8 mouse cellular contexts compared by ENCODE assay signal in genomic region chr10:39173077-39173476, GRCm38 (mm10). TPM values are rescaled to one million over a fixed set of nuclear protein-coding genes. Genes with fewer than 3 reads are reported as not detected.
A peak's percentile ranks its signal among the peaks of the same experiment; 100 is the strongest.
DNase-seq lines count a peak whose midpoint lies in the region; ATAC-seq lines count a peak whose summit lies in the region.

No protein-coding gene starts in this region.

- H3K9ac ChIP-seq in embryonic facial prominence, embryonic 12.5 days: no peak overlapping the region
- no peak overlapping the region for H3K9ac ChIP-seq in midbrain, embryonic 12.5 days (replicated peaks)

- H3K27me3 ChIP-seq in embryonic facial prominence, embryonic 12.5 days: no peaks in the 10 kb centered on the region
- peaks cover 14% of the 10 kb centered on the region for H3K27me3 ChIP-seq in midbrain, embryonic 12.5 days

- H3K9me3 ChIP-seq in embryonic facial prominence, embryonic 12.5 days: no peaks in the 10 kb centered on the region
- H3K9me3 ChIP-seq in midbrain, embryonic 12.5 days: no peaks in the 10 kb centered on the region

- WGBS in embryonic facial prominence, embryonic 12.5 days: 30% methylated on average over 13 of the region's 13 CpGs
- WGBS in midbrain, embryonic 12.5 days: 50% methylated on average over 13 of the region's 13 CpGs

- H3K4me1 ChIP-seq in embryonic facial prominence, embryonic 12.5 days: peaks cover 33% of the 10 kb centered on the region
- peaks cover 20% of the 10 kb centered on the region for H3K4me1 ChIP-seq in midbrain, embryonic 12.5 days

- intact Hi-C loops in heart, postnatal 10 days (cut with DNase I): loop anchor here (5.0 kb wide), 3 partner anchors 284 to 559 kb away; partner anchors contain the start of genes Rev3l and Traf3ip2

- no peak for ATAC-seq in embryonic facial prominence, embryonic 12.5 days (ENCODE audit: insufficient number of reproducible peaks, insufficient read depth, low FRiP score, low TSS enrichment)
- ATAC-seq in midbrain, embryonic 12.5 days (ENCODE audit: low FRiP score, low read depth): no peak
- ATAC-seq in cerebellum, adult (ENCODE audit: insufficient number of reproducible peaks, low FRiP score, low TSS enrichment): no peak

- H3K4me3 ChIP-seq in embryonic facial prominence, embryonic 12.5 days: no peak overlapping the region
- no peak overlapping the region for H3K4me3 ChIP-seq in midbrain, embryonic 12.5 days

- H3K27ac ChIP-seq in embryonic facial prominence, embryonic 12.5 days: peak overlapping the region; percentile 87; the same call in 1 of the 2 replicates
- peak overlapping the region; percentile 58 for H3K27ac ChIP-seq in midbrain, embryonic 12.5 days (replicated peaks)

- peak overlapping the region; percentile 10 for H3K4me2 ChIP-seq in embryonic facial prominence, embryonic 12.5 days (replicated peaks)
- no peak overlapping the region for H3K4me2 ChIP-seq in midbrain, embryonic 12.5 days (replicated peaks)

- no peaks in the 10 kb centered on the region for H3K36me3 ChIP-seq in embryonic facial prominence, embryonic 12.5 days
- no peaks in the 10 kb centered on the region for H3K36me3 ChIP-seq in midbrain, embryonic 12.5 days

- peak; percentile 20 to 29 for DNase-seq in adrenal gland, postnatal 36 days
- DNase-seq in adrenal gland, postnatal 4 days (ENCODE audit: low spot score in 2 of 2): no peak
- DNase-seq in heart, postnatal 10 days: peak; percentile 77 to 78
- peak; percentile 46 for DNase-seq in kidney, postnatal 36 days
- no peak for DNase-seq in MN1 (ENCODE audit: low spot score)

RNA-seq across cellular contexts. Expression of gene Ccn6, which starts 9.5 kb away (rescaled TPM):
- total RNA-seq in adrenal gland, postnatal 36 days (2021): under 1 TPM; 0.26 to 0.70 TPM
- 1 to 10 TPM in 1 of 2 experiments, under 1 TPM in 1; 0.62 to 1.2 TPM for total RNA-seq in adrenal gland, postnatal 4 days (2021)
- polyA plus RNA-seq in embryonic facial prominence, embryonic 12.5 days (2016; fragmentation: Nextera tagmentation; extraction: Ambion mirVana): 0.48 and 0.50 TPM in 2 replicates
- total RNA-seq in heart, postnatal 10 days (2021): not detected
- 0.24 and 0.28 TPM in 2 replicates for polyA plus RNA-seq in midbrain, embryonic 12.5 days (2016; fragmentation: Nextera tagmentation; extraction: Ambion mirVana)

RNA-seq across cellular contexts. Expression of gene Tube1, which starts 39.3 kb away (rescaled TPM):
- total RNA-seq in adrenal gland, postnatal 36 days (2021): 1 to 10 TPM in 1 of 2 experiments, under 1 TPM in 1; 0.89 to 1.6 TPM
- 1 to 10 TPM; 5.5 to 5.7 TPM for total RNA-seq in adrenal gland, postnatal 4 days (2021)
- 20.1 and 23.4 TPM in 2 replicates for polyA plus RNA-seq in embryonic facial prominence, embryonic 12.5 days (2016; fragmentation: Nextera tagmentation; extraction: Ambion mirVana)
- 1 to 10 TPM; 2.3 to 2.7 TPM for total RNA-seq in heart, postnatal 10 days (2021)
- polyA plus RNA-seq in midbrain, embryonic 12.5 days (2016; fragmentation: Nextera tagmentation; extraction: Ambion mirVana): 17.7 and 18.2 TPM in 2 replicates

RNA-seq across cellular contexts. Expression of gene Fam229b, which starts 39.4 kb away (rescaled TPM):
- 1 to 10 TPM; 3.0 to 3.5 TPM for total RNA-seq in adrenal gland, postnatal 36 days (2021)
- 1 to 10 TPM; 5.3 to 7.3 TPM for total RNA-seq in adrenal gland, postnatal 4 days (2021)
- 16.5 TPM in 2 replicates for polyA plus RNA-seq in embryonic facial prominence, embryonic 12.5 days (2016; fragmentation: Nextera tagmentation; extraction: Ambion mirVana)
- total RNA-seq in heart, postnatal 10 days (2021): 1 to 10 TPM; 4.6 to 5.0 TPM
- 20.9 and 22.4 TPM in 2 replicates for polyA plus RNA-seq in midbrain, embryonic 12.5 days (2016; fragmentation: Nextera tagmentation; extraction: Ambion mirVana)

Comparison
In these comparisons a context has a peak if more than half of its experiments do, and no peak if none do; other contexts are left out.
1. DNase-seq: peak in adrenal gland, postnatal 36 days (2 of 2), heart, postnatal 10 days (2 of 2) and kidney, postnatal 36 days (2 of 2); none in adrenal gland, postnatal 4 days (0 of 2) and MN1 (single experiment).